Mouse (Mus musculus) urinary bladder, postnatal 36 days (tissue): ENCODE measurements around the gene Inf2.

Experiments
- DNase-seq, 2 experiments: peaks; one replicate each; pipeline ENCODE4 v3.0.0; 2022; ENCODE audit warnings: low spot score in 2 of 2, mixed read lengths in 1 of 2

The Inf2 gene

GRCm38 (mm10) chr12:112588426-112589256, at the start of gene Inf2:
Gene Inf2, plus strand, starts transcription at chr12:112588784.
- peak; percentile 83 to 85 for DNase-seq

- DNase-seq: no peak
Observed at GRCm38 (mm10) chr12:112539466-112539965, 49.1 kb upstream of the Inf2 start.

DNA sequence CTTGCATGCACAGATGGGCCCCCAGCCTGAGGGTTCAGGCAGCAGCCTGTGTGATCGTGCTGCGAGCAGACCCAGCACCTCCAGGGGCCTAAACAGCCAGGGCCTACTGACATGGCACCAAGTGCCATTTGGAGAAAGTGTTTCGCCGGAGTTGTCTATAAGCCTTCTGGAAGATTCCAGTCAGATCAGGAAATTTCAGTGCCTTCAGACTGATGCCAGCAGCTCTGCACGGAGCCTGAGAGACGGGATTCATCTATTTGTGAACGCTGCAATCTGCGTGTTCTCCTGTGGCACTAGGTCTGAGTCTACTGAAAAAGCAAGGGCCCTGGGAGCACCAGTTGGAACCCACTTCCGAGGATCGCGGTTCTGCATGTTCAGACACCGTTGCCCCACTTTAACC, 48.3 kb upstream of the Inf2 start:
- DNase-seq: no peak

DNA sequence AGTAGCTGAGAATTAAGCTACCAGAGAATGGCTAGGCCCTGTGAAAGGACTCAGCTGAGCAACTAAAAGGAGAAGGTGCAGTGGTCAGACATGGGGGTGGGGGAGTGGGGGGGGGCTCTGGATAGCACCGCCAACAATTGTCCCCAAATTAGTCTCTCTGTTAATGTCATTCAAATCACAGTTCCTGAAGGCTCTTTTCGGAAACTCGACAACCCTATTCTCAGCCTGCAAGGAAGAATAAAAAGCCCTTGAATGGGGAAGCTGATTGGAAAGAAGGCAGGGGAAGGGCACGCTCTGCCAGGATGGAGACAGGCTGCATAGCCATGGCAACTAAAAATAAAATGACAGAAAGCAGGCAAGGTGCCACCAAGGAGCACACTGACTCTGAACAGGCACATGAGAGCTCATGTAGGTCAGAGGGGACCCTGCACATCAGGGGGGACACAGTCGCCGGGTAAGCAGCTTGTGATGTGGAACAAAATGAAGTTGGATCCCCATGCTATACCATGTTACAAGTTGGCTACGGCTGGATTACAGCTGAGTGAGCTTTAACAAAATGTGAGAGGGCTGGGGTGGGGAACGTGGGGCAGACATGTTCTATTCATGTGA, 47.0 kb upstream of the Inf2 start:
- DNase-seq: no peak

DNA sequence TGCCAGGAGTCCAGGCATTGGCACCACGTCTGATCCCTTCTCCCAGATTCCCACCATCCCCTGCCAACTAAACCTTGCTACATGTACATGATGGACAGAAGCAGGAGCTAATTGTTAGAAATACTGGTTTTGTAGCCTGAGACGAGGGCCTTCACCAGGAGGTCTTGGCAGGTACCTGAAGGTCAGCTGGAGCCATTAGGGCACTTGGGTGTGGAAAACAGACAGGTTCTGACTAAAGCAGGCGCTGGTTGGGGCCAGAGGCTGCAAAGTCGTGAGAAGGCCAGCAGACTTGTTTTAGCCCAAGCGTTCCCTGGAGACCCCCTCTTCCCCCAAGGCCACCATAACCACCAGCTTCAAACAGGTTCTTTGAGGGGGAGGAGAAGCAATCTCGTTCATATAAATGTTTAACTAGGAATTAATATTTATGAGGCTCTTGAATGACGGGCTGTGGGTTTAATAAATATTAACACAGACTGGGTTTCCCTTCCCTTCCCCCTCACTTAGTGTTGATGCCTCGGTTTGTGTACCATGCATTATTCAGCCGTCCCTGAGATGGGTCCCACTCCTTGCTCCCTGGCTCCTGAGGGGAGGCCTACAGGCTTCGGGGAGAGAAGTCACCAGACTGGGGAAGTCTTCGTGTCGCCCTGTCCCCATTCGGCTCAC, 46.2 kb upstream of the Inf2 start:
- DNase-seq: no peak

- peak; percentile 85 to 88 for DNase-seq
Observed at GRCm38 (mm10) chr12:112542920-112543300, 45.7 kb upstream of the Inf2 start.

DNA sequence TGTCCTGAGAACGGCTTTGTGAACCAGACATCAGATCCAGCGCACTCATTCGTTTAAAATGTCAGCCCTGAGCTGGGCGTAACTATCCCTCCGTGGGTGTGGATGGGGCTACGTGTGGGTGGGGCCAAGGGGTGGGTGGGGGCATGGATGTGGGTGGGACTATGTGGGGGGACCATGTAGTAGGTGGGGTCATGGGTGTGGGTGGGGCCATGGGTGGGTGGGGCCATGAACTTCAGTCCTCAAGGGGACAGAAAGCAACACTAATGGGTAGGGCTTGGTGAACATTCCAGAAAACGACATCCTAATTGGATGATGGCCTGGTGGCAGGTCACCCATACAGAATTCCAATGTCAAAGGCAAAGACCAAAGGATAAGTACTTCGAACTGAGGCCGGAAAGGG, 44.6 kb upstream of the Inf2 start:
- DNase-seq: no peak

- DNase-seq: no peak
Observed at GRCm38 (mm10) chr12:112544946-112545701, 43.5 kb upstream of the Inf2 start.

DNA sequence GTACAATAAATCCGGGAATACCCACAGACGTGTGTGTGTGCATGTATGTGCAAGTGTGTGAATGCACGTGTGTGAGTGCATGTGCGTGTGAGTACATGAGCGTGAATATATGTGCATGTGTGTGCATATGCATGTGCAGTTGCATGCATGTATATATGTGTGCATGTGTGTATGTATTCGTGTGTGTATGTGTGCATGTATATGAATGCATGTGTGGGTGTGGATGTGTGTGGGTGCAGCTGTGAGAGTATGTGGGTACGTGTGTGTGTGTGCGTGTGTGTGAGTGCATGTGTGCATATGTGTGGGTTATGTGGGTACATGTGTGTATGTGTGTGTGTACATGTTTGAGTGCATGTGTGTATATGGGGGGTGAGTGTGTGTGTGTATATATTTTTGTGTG, 42.5 kb upstream of the Inf2 start:
- no peak for DNase-seq

GRCm38 (mm10) chr12:112549287-112549686, 39.3 kb upstream of the Inf2 start:
- DNase-seq: no peak

DNA sequence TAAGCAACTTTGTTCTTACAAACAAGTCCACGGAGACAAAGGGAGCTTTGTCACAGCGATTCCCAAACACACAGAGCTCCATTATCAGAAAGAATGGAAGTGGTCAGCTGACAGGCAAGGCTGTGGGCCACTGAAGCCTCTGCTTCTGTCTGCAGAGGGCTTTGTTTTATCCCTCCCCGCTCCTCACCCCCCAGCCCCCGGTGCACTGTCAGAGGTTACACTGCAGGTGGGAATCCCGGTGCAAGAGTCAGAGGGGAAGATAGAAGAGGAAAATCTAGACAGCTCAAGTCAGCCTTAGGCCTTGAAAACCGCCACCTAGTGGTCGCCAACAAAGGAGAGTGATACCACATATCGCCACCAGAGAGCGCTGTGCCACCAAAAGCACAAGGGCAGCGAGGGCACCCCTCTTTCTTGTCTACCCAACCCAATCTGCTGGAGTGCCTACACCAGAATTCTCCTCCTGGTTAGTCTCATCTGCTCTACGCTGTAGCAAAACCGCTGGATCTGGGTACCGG, 36.7 kb upstream of the Inf2 start:
- peak; percentile 85 to 86 for DNase-seq

DNA sequence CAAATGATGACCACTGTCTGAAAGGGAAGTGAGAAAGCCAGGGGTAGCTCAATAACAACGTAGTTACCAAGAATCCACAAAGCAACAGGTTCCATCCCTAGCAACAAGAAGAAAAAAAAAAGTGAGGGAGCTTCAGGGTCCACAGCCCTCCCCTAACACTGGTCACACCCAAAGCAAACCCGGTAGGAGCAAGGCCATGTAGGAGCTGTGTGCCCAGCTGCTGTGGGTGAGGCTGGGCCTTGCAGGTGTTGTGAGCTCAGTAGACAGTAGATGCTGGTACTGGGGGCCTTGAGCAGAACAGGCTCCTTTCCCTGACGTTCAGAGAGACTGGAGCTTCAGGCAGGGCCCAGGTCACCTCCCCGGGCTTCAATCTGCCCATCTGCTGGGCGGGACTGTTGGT, 36.1 kb upstream of the Inf2 start:
- no peak for DNase-seq

DNA sequence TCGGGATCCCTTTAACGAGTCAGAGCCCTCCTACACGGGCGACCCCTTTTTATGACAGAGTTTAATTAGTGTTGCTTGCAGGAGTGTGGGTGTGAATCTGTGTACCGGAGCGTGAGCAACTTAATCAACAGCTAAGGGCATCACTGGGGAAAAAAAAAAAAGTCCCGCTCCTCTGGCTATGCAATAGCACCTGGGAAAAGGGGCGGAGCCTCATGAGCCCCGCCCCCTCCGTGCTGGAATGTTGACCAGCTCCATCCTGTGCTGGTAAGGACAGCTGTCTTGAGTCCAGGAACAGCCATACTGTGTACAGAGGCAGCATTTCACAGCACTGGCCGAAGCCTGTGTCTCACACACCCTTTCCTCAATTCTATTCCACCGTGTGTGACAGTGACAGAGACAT, 33.7 kb upstream of the Inf2 start:
- DNase-seq: no peak

GRCm38 (mm10) chr12:112556531-112557060, 32.0 kb upstream of the Inf2 start:
- no peak for DNase-seq

GRCm38 (mm10) chr12:112557219-112557618, 31.4 kb upstream of the Inf2 start:
- DNase-seq: no peak

- DNase-seq: no peak
Observed at GRCm38 (mm10) chr12:112559231-112559630, 29.4 kb upstream of the Inf2 start.

DNA sequence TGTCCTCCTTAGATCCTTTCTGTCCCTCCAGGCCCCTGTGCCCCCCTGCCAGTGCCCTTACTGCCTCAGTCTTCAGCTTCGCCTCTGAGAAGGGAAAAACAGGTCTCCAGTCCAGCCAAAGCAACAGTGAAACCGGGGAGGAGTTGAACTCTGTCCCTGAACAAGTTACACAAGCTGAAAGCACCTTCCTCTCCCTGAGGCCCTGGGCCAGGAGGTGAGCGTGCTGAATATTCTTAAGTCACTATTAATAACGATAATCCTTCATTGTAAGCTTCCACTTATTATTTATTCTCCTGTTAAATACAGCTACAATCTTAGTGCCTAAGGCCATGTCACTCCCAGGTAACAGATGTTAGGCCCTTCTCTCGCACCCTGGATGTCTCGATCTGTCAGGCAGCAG, 28.9 kb upstream of the Inf2 start:
- no peak for DNase-seq

DNA sequence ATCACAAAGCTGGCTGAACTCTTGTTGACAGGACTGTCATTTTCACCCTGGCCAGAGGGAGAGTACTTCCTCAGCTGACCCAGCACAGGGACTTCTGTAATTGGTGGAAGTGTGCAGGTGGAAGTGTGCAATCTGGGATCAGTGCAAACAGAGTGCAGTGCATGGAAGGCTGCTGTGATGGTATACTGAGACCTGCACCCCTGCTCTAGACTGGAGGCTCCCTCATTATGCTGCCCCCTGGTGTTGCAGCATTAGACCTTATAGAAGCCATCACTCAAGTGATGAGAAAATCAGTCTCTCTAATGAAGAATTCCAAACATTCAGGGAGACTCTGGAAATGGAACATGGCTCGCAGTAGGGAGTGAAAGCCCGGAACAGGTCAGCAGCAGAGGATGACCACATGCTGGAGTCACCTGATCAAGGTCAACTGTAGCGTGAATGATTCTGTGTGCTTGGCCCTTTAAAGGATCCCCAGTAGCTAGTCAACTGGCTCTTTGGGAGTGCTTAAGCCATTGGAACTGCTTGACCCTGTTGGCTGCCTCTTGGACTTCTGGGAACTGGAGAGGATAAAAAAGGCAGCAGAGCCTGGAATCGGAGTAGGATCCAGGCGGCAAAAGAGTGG, 28.3 kb upstream of the Inf2 start:
- no peak for DNase-seq

GRCm38 (mm10) chr12:112561163-112561562, 27.4 kb upstream of the Inf2 start:
- DNase-seq: no peak

GRCm38 (mm10) chr12:112562462-112562861, 26.1 kb upstream of the Inf2 start:
- DNase-seq: no peak

- no peak for DNase-seq
Observed at GRCm38 (mm10) chr12:112563011-112563410, 25.6 kb upstream of the Inf2 start.
